Mouse (Mus musculus) liver, embryonic 14.5 days (tissue): ENCODE results near the gene Epha4.

ENCODE experiments used
- CTCF ChIP-seq: IDR thresholded peaks from 2 replicates; pipeline ENCODE4 v1.5.1; 2016; ENCODE audit warnings: antibody characterized with exemption, low read depth, control low read depth
- EP300 ChIP-seq: IDR thresholded peaks from 2 replicates; pipeline ENCODE4 v1.6.1; 2016; ENCODE audit warnings: antibody characterized with exemption, low read depth

GRCm38 (mm10) chr1:77457446-77457800 is 57.5 kb downstream of the Epha4 start:
- TF ChIP-seq EP300 (no peak), CTCF (no peak)
